Mouse (Mus musculus) stomach, embryonic 15.5 days (tissue): ENCODE measurements around the gene Kri1. TPM values are rescaled to one million over a fixed set of nuclear protein-coding genes. Genes with fewer than 3 reads are reported as not detected.

Source experiments
- ATAC-seq: fragments of 200-750 bp; cut with Nextera tagmentation; 2 replicates; pipeline ENCODE4 v1.8.0; 2017; ENCODE audit warnings: low read depth, moderate number of reproducible peaks, moderate TSS enrichment; ENCODE audit not compliant: insufficient read depth, low FRiP score
- H3K27ac ChIP-seq: fragments of 300-500 bp; sonication (generic); 2 replicates; pipeline ENCODE4 v1.5.1; 2015; ENCODE audit warnings: mild to moderate bottlenecking, inconsistent platforms
- H3K27me3 ChIP-seq: fragments of 300-500 bp; sonication (generic); replicated peaks from 2 replicates; pipeline ENCODE4 v1.6.1; 2015; ENCODE audit warnings: inconsistent platforms
- H3K36me3 ChIP-seq: fragments of 300-500 bp; sonication (generic); 2 replicates; pipeline ENCODE4 v1.6.1; 2015; ENCODE audit warnings: inconsistent platforms
- H3K4me1 ChIP-seq: fragments of 300-500 bp; sonication (generic); 2 replicates; pipeline ENCODE4 v1.6.1; 2015; ENCODE audit warnings: inconsistent platforms
- H3K4me2 ChIP-seq: fragments of 300-500 bp; sonication (generic); 2 replicates; pipeline ENCODE4 v1.6.1; 2015; ENCODE audit warnings: mild to moderate bottlenecking, inconsistent platforms
- H3K4me3 ChIP-seq: fragments of 300-500 bp; sonication (generic); replicated peaks from 2 replicates; pipeline ENCODE4 v1.5.1; 2015; ENCODE audit warnings: inconsistent platforms
- H3K9ac ChIP-seq: fragments of 300-500 bp; sonication (generic); 2 replicates; pipeline ENCODE4 v1.6.1; 2015; ENCODE audit warnings: inconsistent platforms
- H3K9me3 ChIP-seq: fragments of 300-500 bp; sonication (generic); 2 replicates; pipeline ENCODE4 v1.6.1; 2016; ENCODE audit warnings: inconsistent platforms
- WGBS: fragments of 180-500 bp; shearing (Covaris S2); methylation state at CpG from one replicate; pipeline ENCODE4 v1.1.7; 2015; 5-methylcytosine and 5-hydroxymethylcytosine counted together
- polyA plus RNA-seq: library from polyadenylated mRNA; unstranded; fragments of >200 nt; fragmentation: Nextera tagmentation; extraction: Ambion mirVana; gene quantifications from 2 replicates; pipeline ENCODE4 v1.2.1, GENCODE M21; 2015

Kri1 gene
- polyA plus RNA-seq, 1 experiment from 2014 or later = 14.5 TPM

DNA sequence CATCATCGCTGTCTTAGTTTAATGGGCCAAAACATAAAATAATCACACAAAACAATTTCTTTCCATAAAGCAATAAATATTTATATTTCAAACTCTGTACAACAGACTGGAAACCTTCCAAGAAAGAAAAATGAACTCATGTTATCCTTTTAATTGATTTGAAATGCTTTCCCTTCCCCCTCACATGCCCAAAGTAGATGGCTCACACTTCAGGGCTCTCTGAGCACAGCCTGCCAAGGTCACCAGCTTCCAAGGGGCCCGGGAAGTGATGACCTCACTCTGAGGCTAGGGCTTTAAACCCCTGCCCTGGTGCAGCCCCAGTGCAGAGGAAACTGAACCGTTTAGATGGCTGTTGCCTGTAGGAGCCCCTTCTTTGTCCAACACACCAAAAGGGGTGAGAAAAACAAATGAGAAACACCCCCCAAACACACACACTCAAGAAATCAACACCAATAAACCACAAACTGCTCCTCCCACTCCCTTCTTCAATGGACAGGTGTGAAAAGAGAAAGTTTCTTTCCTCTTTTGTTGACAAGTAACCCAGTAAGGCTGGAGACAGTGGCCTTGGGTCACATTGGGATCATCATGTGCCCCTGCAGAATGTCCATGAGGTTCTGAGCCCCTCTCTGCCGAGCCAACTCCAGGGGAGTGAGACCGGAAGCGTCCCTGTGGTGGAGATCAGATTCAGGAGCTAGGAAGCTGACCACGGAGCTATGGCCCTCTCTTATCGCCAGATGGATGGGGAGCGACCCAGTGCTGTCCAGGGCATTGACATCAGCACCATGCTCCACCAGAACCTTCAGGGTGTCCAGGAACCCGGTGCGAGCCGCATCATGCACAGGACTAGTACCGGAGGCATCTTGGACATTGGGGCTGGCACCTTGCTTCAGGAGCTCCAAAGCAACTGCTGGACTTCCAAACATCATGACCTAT is 901 bp upstream of the Kri1 start:
- Histone ChIP-seq H3K4me1 (peaks cover 29% of the 10 kb centered on the region), H3K9me3 (no peaks in the 10 kb centered on the region), H3K27ac (peak overlapping the region; percentile 75), H3K4me3 (peak overlapping the region; percentile 79), H3K9ac (0 out of 2 replicates have a peak overlapping the region, but pooled peaks have one; percentile 7), H3K36me3 (peaks cover 2% of the 10 kb centered on the region; the same call in 1 of the 2 replicates), H3K4me2 (peak overlapping the region; percentile 78), H3K27me3 (no peaks in the 10 kb centered on the region)
- 72% methylated on average over 13 of the region's 13 CpGs for WGBS
- ATAC-seq = no peak

DNA sequence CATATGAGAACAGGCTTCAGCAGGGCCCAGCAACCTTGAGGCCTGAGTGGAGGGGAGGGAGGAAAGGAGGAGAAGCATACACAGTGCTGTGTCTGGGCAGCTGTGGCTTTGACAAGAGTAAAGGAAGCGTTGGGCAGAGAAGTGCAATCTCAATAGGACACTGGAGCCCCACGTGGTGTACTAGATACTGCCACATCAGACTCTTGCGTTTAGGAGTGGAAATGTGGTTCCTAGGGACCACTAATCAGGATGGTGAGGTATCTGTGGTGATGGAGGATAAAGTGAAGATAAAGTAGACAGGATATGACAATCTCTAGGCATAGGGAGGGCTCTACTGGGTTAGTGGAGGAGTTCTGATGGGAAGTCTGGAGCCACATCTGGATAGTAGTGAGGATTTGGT is 1.0 kb downstream of the Kri1 start:
- peak overlapping the region; percentile 62; the same call in 1 of the 2 replicates for H3K9ac ChIP-seq
- no peaks in the 10 kb centered on the region for H3K9me3 ChIP-seq
- H3K4me2 ChIP-seq = peak overlapping the region; percentile 78
- 60% methylated on average over 3 of the region's 3 CpGs for WGBS
- H3K27ac ChIP-seq = no peak overlapping the region
- H3K4me1 ChIP-seq = peaks cover 29% of the 10 kb centered on the region
- H3K27me3 ChIP-seq = no peaks in the 10 kb centered on the region
- no peak for ATAC-seq
- peak overlapping the region; percentile 79 for H3K4me3 ChIP-seq
- H3K36me3 ChIP-seq = peaks cover 8% of the 10 kb centered on the region

DNA sequence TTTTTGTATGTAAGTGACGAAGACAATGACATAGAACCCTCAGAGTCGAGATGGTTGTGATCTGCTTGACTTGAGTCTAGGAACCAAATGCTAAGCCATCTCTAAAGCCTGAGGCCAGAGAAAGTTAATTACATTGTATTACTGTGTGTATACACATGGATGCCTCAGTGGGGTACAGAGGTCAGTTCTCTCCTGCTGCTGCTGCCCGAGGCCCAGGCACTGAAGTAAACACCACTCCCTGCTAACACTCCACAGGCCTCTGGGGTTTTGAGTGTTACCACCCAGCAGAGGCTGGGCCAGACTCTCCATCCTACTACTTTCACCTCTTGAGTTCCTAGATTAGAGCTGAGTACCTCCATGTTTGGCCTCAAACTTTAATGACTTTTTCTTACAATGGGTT is 3.8 kb downstream of the Kri1 start:
- H3K27me3 ChIP-seq = no peaks in the 10 kb centered on the region
- ATAC-seq = no peak
- no peak overlapping the region for H3K4me3 ChIP-seq
- peaks cover 32% of the 10 kb centered on the region for H3K36me3 ChIP-seq
- H3K27ac ChIP-seq = no peak overlapping the region
- H3K4me1 ChIP-seq = peaks cover 18% of the 10 kb centered on the region
- H3K9me3 ChIP-seq = no peaks in the 10 kb centered on the region
- H3K9ac ChIP-seq = no peak overlapping the region
- 71% methylated on average over 3 of the region's 3 CpGs for WGBS
- H3K4me2 ChIP-seq = no peak overlapping the region

DNA sequence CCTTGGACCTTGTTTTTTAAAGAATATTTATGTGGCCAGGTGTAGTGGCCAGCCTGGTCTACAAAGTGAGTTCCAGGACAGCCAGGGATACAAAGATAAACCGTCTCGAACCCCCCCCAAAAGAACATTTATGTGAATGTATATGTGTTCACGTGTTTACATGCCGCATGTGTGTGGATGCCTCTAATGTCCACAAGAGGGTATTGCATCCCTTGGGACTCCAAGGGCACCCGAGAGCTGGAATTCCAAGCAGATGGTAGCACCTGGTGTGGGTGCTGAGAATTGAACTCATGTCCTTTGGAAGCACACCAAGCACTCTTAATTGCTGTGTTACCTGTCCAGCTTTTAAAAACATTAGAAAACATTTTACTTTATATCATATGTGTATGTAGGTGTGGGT is 4.2 kb downstream of the Kri1 start:
- Histone ChIP-seq H3K27ac (no peak overlapping the region), H3K4me3 (no peak overlapping the region)
- 91% methylated on average over 5 of the region's 5 CpGs for WGBS

DNA sequence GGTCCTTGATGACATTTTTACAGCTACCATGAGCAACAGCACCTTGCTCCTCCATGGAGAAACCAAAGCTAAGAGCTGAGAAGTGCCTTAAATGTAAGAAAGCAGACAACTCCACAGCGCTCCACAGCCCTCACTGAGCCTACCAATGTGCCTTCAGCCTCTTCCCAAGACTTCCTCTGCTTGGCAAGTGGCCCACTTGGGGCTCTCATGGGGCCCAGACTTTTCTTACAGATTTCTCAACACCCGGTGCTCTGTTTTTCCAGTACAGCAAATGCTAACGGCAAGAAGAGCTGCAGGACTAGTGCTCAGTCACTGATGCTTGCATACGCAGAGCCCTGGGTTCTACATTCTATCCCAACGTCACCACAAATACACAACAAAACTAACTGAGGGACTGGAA is 10.0 kb downstream of the Kri1 start:
- Histone ChIP-seq H3K9me3 (no peaks in the 10 kb centered on the region), H3K4me3 (no peak overlapping the region), H3K27me3 (no peaks in the 10 kb centered on the region), H3K4me2 (no peak overlapping the region), H3K4me1 (no peaks in the 10 kb centered on the region), H3K36me3 (peaks cover 77% of the 10 kb centered on the region), H3K9ac (no peak overlapping the region), H3K27ac (no peak overlapping the region)
- ATAC-seq = no peak
- 90% methylated on average over 5 of the region's 5 CpGs for WGBS

More for the DNA sequence above, 4.2 kb downstream of the Kri1 start:
- Histone ChIP-seq H3K9me3 (no peaks in the 10 kb centered on the region), H3K4me2 (no peak overlapping the region), H3K4me1 (peaks cover 14% of the 10 kb centered on the region), H3K27me3 (no peaks in the 10 kb centered on the region), H3K36me3 (peaks cover 34% of the 10 kb centered on the region), H3K9ac (no peak overlapping the region)
- no peak for ATAC-seq

DNA sequence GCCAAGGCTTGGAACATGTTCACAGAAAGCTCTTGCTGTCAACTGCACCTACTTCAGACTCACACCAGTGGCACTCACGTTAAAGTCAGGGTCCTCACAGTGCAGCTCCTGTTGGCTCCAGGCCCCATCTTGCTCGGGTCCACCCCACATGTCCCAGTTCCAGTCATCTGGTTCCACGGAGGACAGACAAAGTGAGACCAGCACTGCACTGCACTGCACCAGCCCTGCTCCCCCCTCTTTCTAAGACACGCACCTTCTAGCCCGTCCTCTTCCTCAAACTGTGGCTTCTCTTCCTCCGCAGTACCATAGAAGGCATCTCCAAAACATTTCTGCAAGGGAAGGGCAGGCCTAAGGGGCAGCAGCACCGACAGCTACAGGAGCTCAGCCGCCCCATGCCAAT is 11.5 kb downstream of the Kri1 start:
- whole genome bisulfite sequencing = 88% methylated on average over 8 of the region's 8 CpGs

DNA sequence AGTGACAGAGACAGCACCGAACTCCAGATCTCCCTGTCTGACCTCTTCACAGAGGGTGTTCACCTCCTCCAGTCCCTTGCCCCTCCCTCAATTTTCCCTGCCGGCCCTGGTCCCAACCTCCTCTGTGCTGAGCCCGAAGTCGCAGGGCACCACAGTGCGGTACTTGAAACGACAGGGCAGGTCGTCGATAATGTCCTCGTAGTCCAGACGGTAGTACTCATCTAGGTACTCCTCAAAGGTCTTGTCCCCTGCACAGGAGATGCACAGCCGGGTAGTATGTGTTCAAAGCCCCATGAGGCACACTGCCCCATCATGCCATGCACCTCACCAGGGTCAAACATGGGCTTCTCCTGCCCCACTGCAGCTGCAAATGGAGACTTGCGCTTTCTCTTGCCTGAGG is 12.0 kb downstream of the Kri1 start:
- no peak overlapping the region for H3K27ac ChIP-seq
- H3K36me3 ChIP-seq = peaks cover 76% of the 10 kb centered on the region
- H3K9ac ChIP-seq = no peak overlapping the region
- ATAC-seq = no peak
- no peak overlapping the region for H3K4me2 ChIP-seq
- WGBS = 84% methylated on average over 12 of the region's 12 CpGs
- no peaks in the 10 kb centered on the region for H3K9me3 ChIP-seq
- H3K27me3 ChIP-seq = no peaks in the 10 kb centered on the region
- H3K4me1 ChIP-seq = no peaks in the 10 kb centered on the region
- no peak overlapping the region for H3K4me3 ChIP-seq

More for the DNA sequence above, 11.5 kb downstream of the Kri1 start:
- ATAC-seq = no peak
- Histone ChIP-seq H3K36me3 (peaks cover 76% of the 10 kb centered on the region), H3K4me1 (no peaks in the 10 kb centered on the region), H3K27me3 (no peaks in the 10 kb centered on the region), H3K4me2 (no peak overlapping the region), H3K27ac (no peak overlapping the region), H3K9me3 (no peaks in the 10 kb centered on the region), H3K4me3 (no peak overlapping the region), H3K9ac (no peak overlapping the region)

DNA sequence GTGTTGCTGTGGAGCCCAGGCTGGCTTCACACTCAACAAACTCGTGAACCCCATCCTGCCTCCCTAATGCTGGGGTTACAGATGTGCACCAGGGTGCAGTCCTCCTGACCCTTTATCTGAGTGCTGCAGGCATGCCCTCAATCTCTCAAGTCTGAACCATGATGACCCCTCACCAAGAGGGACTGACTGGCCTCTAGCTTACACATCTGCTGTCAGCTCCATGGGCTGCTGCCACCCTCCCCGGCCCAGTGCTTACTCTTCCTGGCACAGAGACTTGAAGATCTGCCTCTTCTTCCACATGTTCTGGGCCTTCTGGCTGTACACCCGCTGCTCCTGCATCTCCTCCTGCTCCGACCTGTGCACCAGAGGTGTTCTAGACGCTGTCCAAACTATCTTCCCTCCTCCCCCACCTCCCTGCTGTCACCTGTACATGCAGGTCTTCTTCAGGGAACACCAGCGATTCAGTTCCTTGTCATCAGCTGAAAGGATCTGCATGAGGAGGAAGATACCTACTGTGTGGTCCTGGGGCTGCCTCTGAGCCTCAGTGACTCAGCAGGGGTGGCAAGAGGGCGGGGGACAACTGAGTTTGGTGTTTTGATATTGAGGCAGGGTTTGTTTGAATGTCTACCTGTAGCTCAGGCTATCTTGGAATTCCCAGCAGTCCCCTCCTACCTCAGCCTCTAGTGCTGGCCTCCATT is 12.6 kb downstream of the Kri1 start:
- 76% methylated on average over 7 of the region's 7 CpGs for WGBS
- Histone ChIP-seq H3K27ac (no peak overlapping the region), H3K4me2 (no peak overlapping the region), H3K4me3 (no peak overlapping the region), H3K9me3 (no peaks in the 10 kb centered on the region), H3K36me3 (peaks cover 77% of the 10 kb centered on the region), H3K4me1 (no peaks in the 10 kb centered on the region), H3K27me3 (no peaks in the 10 kb centered on the region), H3K9ac (no peak overlapping the region)
- ATAC-seq = no peak

DNA sequence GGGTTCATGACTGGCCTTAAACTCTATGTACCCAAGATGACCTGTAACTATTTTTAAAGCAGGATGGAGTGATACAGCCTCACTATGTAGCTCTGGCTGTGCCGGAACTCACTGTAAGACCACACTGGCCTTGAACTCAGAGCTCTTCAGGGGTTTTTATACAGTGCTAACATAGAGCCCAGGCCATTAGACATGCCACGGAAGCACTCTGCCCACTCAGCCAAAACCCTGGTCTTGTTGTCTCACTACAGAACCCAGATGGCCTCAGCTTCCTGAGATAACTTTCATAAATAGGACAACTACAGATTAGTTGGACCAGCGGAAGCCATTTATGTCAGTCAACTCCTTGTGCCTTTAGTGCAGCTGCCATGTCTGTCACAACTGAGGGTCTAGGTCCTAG is 13.4 kb downstream of the Kri1 start:
- H3K4me1 ChIP-seq = no peaks in the 10 kb centered on the region
- no peak overlapping the region for H3K4me3 ChIP-seq
- no peaks in the 10 kb centered on the region for H3K9me3 ChIP-seq
- H3K9ac ChIP-seq = no peak overlapping the region
- H3K4me2 ChIP-seq = no peak overlapping the region
- H3K36me3 ChIP-seq = peaks cover 70% of the 10 kb centered on the region
- H3K27ac ChIP-seq = no peak overlapping the region
- no peaks in the 10 kb centered on the region for H3K27me3 ChIP-seq
- WGBS = 90% methylated on average over 3 of the region's 3 CpGs
- ATAC-seq = no peak

DNA sequence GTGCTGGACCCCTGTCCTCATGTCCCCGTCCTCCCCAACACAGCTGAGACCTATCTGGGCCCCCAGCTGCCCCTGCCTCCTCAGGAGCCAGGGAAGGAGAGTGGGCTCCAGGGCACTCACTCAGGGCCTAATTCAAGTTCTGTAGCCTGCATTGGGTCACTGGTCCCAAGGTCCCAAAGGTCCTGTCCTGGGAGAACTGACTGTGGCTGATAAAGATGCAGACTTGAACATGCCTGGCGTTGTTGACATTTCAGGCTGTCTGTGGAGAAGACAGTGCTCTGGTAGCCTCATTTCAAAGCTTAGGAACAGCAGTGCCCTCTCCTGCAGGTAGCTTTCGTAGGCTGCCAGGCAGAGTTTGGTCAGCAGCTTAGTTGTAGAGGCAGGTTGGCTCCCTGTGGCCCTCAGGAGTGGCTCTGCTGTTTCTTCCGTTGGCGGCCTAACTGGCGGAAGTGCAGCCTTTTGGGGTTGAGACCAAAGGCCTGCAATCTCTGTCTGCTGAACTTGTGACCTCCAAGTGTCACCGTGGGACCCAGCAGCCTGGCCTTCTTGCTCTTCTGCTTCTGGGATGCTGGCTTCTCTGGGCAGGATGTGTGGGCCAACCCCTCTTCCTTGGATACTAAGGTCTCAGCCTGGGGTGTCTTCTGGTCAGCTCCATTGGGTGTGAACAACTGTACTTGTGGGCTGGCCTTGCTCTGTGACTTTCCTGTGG is 14.1 kb downstream of the Kri1 start:
- 81% methylated on average over 7 of the region's 7 CpGs for WGBS
- Histone ChIP-seq H3K4me3 (no peak overlapping the region), H3K4me2 (no peak overlapping the region), H3K27me3 (no peaks in the 10 kb centered on the region), H3K9me3 (no peaks in the 10 kb centered on the region), H3K27ac (no peak overlapping the region), H3K9ac (no peak overlapping the region), H3K4me1 (no peaks in the 10 kb centered on the region), H3K36me3 (peaks cover 69% of the 10 kb centered on the region)
- ATAC-seq = no peak

DNA sequence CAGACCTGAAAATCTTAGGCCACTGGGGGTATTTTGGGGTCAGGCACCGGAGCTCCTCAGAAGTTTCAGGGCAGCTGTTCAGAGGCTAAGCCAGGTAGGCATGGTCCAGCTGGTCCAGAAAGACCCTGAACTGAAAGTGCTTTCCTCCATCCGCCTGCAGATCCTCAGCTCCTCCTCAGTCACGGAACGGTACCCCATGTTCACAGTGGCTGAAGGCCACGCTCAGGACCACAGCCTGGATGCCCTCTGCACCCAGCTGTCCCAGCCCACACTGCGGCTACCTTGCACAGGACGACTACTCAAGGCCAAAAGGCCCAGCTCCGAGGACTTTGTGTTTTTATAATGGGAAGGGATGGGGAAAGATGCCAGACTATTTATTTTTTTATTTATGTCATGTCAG is 14.7 kb downstream of the Kri1 start:
- ATAC-seq = no peak
- WGBS = 83% methylated on average over 8 of the region's 8 CpGs
- Histone ChIP-seq H3K9ac (no peak overlapping the region), H3K4me3 (no peak overlapping the region), H3K27ac (no peak overlapping the region), H3K36me3 (peaks cover 74% of the 10 kb centered on the region), H3K4me2 (no peak overlapping the region), H3K4me1 (no peaks in the 10 kb centered on the region), H3K9me3 (no peaks in the 10 kb centered on the region), H3K27me3 (no peaks in the 10 kb centered on the region)

DNA sequence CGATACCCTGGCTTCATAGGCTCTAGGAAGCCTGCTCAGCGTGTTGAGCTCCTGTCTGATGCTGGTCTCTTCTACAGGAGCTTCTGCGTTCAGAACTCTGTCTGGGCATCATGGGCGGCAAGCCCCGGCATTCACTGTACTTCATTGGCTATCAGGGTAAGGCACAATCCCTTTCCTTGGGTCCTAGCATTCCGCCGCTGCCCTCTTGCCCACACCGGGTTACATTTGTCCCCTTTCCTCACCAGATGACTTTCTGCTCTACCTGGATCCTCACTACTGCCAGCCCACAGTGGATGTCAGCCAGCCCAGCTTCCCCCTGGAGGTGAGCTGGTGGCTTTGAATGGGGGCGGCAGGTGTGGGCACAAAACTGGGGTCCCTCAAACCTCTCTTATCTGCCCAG is 15.4 kb downstream of the Kri1 start:
- ATAC-seq = no peak
- Histone ChIP-seq H3K4me2 (no peak overlapping the region), H3K27me3 (no peaks in the 10 kb centered on the region), H3K4me3 (no peak overlapping the region), H3K9ac (no peak overlapping the region), H3K9me3 (no peaks in the 10 kb centered on the region), H3K36me3 (peaks cover 69% of the 10 kb centered on the region), H3K4me1 (no peaks in the 10 kb centered on the region), H3K27ac (no peak overlapping the region)
- 87% methylated on average over 9 of the region's 9 CpGs for WGBS
